Mouse (Mus musculus) embryo, embryonic 10 days (tissue): ENCODE data around the gene Hif3a.

Experiments
- DNase-seq: peaks from one replicate; pipeline ENCODE4 v3.0.0-alpha.2; 2015; ENCODE audit warnings: low spot score

Hif3a gene

GRCm38 (mm10) chr7:16992451-16992807, 69.8 kb downstream of the Hif3a start, which contains the start of gene Ccdc8:
Ccdc8 (plus strand) TSS chr7:16992708.
- no peak for DNase-seq

GRCm38 (mm10) chr7:16991681-16992450, 70.4 kb downstream of the Hif3a start:
- DNase-seq: peak; percentile 85

DNA sequence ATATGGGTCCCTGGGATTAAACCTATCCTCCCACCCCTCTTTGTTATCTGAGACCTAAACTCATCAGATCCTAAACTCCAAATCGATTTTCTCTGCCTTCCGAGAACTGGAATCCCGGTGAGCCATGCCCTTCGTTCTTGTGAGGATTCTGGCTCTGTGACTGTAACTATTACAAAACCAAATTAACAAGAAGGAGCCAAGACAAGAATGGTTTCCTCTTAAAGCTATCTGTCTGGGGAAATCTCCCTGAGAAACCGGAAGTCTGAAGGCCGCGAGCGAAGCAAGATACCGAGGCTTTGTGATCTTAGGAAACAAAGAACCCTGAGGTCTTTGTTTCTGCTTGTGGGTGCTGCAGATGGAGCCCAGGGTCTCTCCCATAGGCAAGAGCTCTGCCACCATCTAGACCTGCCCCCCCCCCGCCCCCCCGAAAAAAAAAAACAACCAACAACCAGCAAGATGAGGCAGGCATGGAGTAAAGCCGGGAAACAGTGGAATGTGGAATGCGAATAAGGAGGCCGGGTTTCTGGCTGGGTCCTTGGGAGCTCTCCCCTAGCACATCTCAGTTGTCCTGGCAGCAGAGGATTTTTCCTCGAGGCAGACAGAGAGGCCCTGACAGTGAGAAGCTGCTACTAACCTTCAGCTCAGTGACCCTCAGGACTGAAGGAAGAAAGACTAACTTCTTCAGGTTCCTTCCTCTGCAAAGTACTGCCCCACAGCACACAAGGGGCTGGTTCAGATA, 72.1 kb downstream of the Hif3a start:
- peak; percentile 21 for DNase-seq

DNA sequence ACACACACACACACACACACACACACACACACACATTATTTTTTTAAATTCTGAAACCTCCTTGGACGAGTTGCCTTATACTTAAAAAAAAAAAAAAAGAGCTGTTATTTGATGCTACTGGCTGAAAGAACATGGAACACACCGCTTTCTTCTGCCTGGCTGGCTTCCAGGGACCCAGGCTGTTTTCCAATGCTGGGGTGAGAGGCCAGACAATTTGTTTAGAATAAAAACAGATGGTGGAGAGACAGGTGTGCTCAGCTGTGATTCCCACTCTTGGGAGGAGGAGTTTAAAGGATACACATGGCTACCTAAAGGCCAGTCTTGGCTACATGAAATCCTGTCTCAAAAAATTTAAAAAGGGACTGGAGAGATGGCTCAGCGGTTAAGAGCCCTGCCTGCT, 73.8 kb downstream of the Hif3a start:
- DNase-seq: no peak

GRCm38 (mm10) chr7:16987541-16988149, 74.6 kb downstream of the Hif3a start:
- DNase-seq: no peak

- DNase-seq: peak; percentile 96
Observed at GRCm38 (mm10) chr7:16982859-16983568, 79.2 kb downstream of the Hif3a start, which contains the start of gene Gm42372. Gm42372 (plus strand) TSS chr7:16983086.
